Mouse (Mus musculus) kidney, postnatal 36 days (tissue): Measurements from ENCODE around the gene Khnyn.

Experiments
- DNase-seq, 2 experiments: peaks; one replicate each; pipeline ENCODE4 v3.0.0; 2021 to 2022; ENCODE audit warnings: mixed read lengths in 2 of 2

Khnyn gene

GRCm38 (mm10) chr14:55884713-55885113 is at the start of gene Khnyn:
Gene Khnyn (plus strand): TSS chr14:55884947.
- peak; percentile 96 for DNase-seq

- DNase-seq, result no peak
These were observed 46.4 kb upstream of the Khnyn start for GRCm38 (mm10) chr14:55838312-55838711.

- DNase-seq, result no peak
These were observed 46.0 kb upstream of the Khnyn start for GRCm38 (mm10) chr14:55838740-55839139.

GRCm38 (mm10) chr14:55840853-55841366 is 43.8 kb upstream of the Khnyn start:
- DNase-seq, result no peak

GRCm38 (mm10) chr14:55842794-55843193 is 42.0 kb upstream of the Khnyn start:
- peak in 1 of 2 experiments; percentile 49 for DNase-seq

- DNase-seq, result peak; percentile 52 to 80
These were observed 39.0 kb upstream of the Khnyn start for GRCm38 (mm10) chr14:55845506-55846294.

GRCm38 (mm10) chr14:55850885-55851284 is 33.9 kb upstream of the Khnyn start:
- DNase-seq, result no peak

- DNase-seq, result no peak
These were observed 31.8 kb upstream of the Khnyn start for GRCm38 (mm10) chr14:55852646-55853551.

- peak; percentile 64 to 77 for DNase-seq
These were observed 31.0 kb upstream of the Khnyn start, which contains the start of gene Nynrin for GRCm38 (mm10) chr14:55853621-55854285. Gene Nynrin (plus strand): TSS chr14:55854010.

GRCm38 (mm10) chr14:55854406-55855100 is 30.2 kb upstream of the Khnyn start:
- no peak for DNase-seq

GRCm38 (mm10) chr14:55855101-55855561 is 29.6 kb upstream of the Khnyn start:
- DNase-seq, result peak; percentile 56 to 62

GRCm38 (mm10) chr14:55857588-55857987 is 27.2 kb upstream of the Khnyn start:
- no peak for DNase-seq

- DNase-seq, result no peak
These were observed 22.6 kb upstream of the Khnyn start for GRCm38 (mm10) chr14:55862186-55862585.

GRCm38 (mm10) chr14:55862970-55863369 is 21.8 kb upstream of the Khnyn start:
- DNase-seq, result no peak

GRCm38 (mm10) chr14:55863773-55864172 is 21.0 kb upstream of the Khnyn start:
- DNase-seq, result peak; percentile 74 to 88

- DNase-seq, result peak; percentile 39 to 83
These were observed 17.8 kb upstream of the Khnyn start for GRCm38 (mm10) chr14:55866962-55867361.

- no peak for DNase-seq
These were observed 16.3 kb upstream of the Khnyn start for GRCm38 (mm10) chr14:55868230-55869026.

- DNase-seq, result no peak
These were observed 15.2 kb upstream of the Khnyn start for GRCm38 (mm10) chr14:55869538-55869937.

GRCm38 (mm10) chr14:55872039-55872438 is 12.7 kb upstream of the Khnyn start:
- DNase-seq, result no peak

GRCm38 (mm10) chr14:55872551-55872950 is 12.2 kb upstream of the Khnyn start:
- DNase-seq, result no peak

GRCm38 (mm10) chr14:55873242-55873713 is 11.5 kb upstream of the Khnyn start:
- DNase-seq, result no peak
